Mouse (Mus musculus) regulatory T cell (primary cell): ENCODE results near the gene Olfr576.

Source experiments
- in situ Hi-C: fragments of 300-600 bp; cut with MboI, MseI; formaldehyde crosslinking; loops from one replicate; pipeline ENCODE4 v1.15.1; 2025; ENCODE audit warnings: high pct_unique_total_duplicates

Gene Olfr576

DNA sequence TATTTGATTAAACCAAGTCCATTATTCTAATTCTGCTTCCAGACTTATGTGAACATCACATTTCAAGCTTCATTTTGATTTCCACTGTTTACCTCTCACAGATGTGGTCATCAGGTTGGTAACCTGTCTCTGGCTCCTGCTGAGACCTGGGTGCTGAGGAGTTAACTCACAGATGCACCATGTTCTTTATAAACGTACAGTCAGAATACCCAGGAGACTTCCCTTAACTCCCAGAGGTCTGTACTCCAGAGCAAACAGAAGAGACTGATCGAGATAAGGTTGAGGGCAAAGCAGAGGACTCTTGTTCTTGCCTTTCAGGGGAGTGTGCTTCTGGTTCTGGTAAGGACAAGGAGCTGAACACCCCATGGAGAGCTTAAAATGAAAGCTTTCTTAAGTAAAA lies at the start of gene Olfr576:
Gene Olfr576, plus strand, starts transcription at position 301 of the 400 bp plus-strand sequence.
- in situ Hi-C loops = no loop called here

- in situ Hi-C loops = no loop called here
Measured at GRCm38 (mm10) chr7:102915261-102915660, 47.2 kb upstream of the Olfr576 start.

DNA sequence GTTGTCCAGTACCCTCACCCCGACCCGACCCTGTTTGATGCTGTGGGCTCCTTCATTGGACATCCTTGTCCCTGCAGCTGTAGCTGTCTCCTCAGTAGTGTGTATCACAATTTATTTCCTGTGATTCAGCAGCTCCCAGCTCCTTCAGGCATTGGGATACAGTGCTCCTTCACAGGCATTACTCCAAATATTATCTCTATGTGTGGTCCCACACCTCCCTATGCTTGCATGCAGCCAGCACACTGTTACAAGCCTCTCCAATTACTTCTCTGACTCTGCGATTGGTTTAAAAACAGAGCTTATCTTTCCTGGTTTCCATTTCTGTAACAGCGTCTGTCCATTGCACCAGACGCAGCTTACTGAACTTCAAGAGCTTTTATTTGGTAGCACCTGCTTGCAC lies 46.1 kb upstream of the Olfr576 start:
- in situ Hi-C loops = no loop called here

DNA sequence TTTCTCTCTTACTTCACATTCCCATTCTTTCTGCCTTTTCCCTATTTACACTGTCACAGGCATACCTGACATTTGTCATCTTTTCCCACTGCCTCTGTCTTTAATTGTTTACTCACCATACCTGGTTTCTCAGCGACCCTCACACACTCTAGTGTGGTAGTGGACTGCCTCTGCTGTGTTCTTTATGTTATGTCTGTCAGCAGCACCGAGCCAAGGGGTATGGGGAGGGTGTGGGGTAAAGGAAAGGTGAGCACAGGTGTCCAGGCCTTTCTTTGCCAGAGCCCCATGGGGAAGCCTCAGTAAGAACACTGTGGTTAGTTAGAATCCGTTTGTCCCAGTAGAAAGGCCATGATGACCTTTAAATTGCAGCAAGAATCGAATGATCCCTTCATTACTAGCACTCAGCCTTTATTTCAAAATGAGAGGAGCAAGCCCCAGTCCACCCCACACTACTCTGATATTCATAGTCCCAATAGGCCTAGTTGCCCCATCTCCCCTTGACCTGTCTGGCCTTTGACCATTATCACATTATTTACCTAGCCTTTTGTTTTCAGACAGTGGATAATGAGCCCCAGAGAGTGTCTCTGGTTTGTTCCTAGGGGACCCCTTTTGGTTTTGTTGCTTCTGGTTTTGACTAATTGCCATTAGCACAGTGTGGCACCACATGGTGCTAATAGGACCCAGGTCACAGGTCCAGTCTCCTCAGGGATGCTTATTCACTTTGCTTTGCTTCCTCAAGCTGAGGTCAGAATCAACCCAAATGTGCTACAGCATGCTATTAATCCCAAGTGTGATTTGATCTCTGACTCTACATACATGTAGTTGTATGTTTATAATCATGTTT lies 45.2 kb upstream of the Olfr576 start, which contains the start of gene Olfr571:
Gene Olfr571, minus strand, starts transcription at position 505 of the 844 bp plus-strand sequence.
- in situ Hi-C loops = no loop called here

- in situ Hi-C loops = loop anchor here (5.0 kb wide), 2 partner anchors 222 to 407 kb away; partner anchors contain the start of gene Olfr557
Measured at GRCm38 (mm10) chr7:102919632-102920031, 42.8 kb upstream of the Olfr576 start.

- in situ Hi-C loops = loop anchor here (5.0 kb wide), 2 partner anchors 227 to 412 kb away; partner anchors contain the start of gene Olfr557
Measured at GRCm38 (mm10) chr7:102924109-102924508, 38.4 kb upstream of the Olfr576 start, which contains the start of gene Olfr572. Gene Olfr572 (plus strand): TSS chr7:102924409.

DNA sequence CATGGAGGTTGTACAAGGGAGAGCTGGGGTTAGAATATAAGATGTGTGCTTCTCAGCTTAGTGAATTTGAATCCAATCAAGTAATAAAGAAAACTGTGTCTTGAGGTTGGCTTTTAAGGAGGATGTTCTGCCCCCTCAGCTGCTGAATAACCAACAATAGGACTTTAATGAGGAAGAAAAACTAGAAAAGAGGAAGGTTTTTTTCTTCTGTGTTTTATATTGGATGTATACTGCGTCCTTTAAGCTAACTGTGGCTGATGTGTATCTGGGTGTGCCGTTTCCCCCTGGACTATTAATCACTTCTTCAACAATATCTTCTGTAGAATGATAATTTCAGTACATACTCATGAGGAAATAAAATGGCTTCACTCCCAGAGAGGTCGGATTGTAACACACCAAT lies 35.4 kb upstream of the Olfr576 start:
- in situ Hi-C loops = no loop called here

DNA sequence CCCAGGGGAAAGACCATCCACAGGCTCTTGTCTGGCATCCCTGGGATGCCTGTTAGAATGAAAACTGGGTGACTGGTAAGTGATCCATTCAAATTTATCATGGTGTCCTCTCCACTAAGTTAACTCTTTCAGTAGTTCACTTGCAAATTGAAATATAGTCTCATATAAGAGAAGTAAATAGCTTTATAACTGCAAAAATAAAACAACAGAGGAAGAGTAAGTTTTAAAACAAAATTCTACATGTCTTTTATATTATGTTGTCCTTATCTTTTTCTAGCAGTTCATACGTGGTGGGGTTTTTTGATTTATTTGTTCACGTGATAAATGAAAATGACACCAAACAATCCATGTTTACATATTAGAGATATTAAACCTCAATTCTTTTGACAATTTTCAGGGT lies 20.0 kb upstream of the Olfr576 start, which contains the start of gene Olfr573-ps1:
Gene Olfr573-ps1, minus strand, starts transcription at position 101 of the 400 bp plus-strand sequence.
- in situ Hi-C loops = no loop called here

GRCm38 (mm10) chr7:102943417-102943816 lies 19.0 kb upstream of the Olfr576 start:
- in situ Hi-C loops = no loop called here

- in situ Hi-C loops = no loop called here
Measured at GRCm38 (mm10) chr7:102948167-102948566, 14.3 kb upstream of the Olfr576 start, which contains the start of gene Olfr574. Gene Olfr574 (plus strand): TSS chr7:102948467.

DNA sequence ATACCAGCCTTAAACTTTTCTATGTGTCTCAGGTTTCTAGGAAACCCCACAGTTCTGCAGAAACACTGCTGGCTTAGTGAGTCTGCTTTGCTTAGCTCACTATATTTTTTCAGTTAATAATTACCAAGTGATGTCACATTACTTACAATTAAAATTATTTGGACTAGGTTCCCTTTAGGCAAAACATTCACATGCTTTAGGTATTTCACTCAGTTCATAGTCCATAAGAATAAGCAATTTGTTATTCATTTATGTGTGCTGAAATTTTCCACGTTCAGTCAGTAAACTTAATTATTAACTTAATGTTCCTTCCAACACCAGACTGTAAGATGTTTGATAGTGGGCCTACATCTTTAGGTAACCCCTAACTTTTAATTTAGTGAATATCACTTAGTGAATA lies 11.7 kb upstream of the Olfr576 start:
- in situ Hi-C loops = no loop called here

GRCm38 (mm10) chr7:102958137-102958536 lies 4.3 kb upstream of the Olfr576 start:
- in situ Hi-C loops = no loop called here

GRCm38 (mm10) chr7:102958593-102958992 lies 3.9 kb upstream of the Olfr576 start, which contains the start of gene Olfr575:
Gene Olfr575 (minus strand): TSS chr7:102958775.
- in situ Hi-C loops = no loop called here

DNA sequence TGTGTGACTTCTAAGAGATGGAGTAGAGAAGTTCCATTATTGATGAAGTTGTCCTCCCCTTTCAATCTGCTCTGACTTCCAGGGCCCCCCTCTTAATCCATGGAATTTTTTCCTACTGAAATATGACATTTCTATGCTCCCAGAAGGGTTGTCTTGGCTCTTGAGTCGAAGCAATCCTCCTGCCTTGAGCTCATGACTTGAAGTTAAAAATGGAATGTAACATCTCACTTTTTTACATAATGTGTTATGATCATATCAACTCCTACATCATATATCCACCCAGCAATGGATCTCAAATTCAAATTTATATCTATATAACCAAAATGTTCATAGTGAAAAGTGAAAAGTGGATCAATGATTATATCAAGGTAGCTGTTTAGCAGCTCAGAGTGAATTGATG lies 11.9 kb downstream of the Olfr576 start:
- in situ Hi-C loops = no loop called here

DNA sequence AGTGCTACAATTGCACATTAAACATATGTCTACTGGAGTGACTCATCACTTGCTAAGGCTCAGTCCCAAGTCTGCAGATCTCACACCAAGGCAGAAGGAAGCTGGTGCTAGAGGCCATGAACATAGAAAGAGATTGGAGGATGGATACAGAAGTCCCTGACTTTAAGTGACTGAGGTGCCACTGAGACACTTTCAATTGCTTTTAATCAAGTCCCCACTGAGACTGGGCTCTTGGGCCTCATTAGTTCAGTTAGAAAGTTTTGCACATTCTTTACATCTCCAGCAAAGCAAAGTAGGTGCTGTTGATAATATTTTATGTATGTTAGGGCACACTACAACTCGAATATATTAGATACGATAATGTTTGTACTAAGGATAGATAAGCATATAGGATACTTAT lies 13.4 kb downstream of the Olfr576 start, which contains the start of gene Olfr577:
Gene Olfr577, minus strand, starts transcription at position 101 of the 400 bp plus-strand sequence.
- in situ Hi-C loops = no loop called here

DNA sequence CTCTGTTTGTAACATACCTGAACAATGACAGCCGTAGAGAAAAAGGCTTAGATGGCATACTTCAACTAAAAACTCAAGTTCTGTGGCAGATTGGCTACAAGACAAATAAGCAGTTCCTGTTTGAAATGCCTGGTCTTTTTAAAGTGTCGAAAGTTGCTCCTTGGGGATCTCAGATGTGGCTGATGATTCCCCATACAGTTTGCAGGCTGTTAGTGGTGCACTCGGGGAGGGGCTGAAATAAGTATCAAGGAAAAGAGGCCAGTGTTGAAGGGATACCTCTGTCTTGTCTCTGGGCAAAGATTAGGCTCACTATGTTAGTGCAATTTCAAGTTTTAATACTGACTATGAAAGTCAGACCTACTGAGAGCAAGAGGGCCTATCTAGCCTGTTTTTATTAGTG lies 26.8 kb downstream of the Olfr576 start, which contains the start of gene Olfr578:
Gene Olfr578, minus strand, starts transcription at position 101 of the 400 bp plus-strand sequence.
- in situ Hi-C loops = no loop called here
